Mouse (Mus musculus): Measurements from ENCODE around the gene Mov10l1.

- TF ChIP-seq CTCF (IDR thresholded peaks at IDR 0.05; ENCODE audit: extremely low read depth, insufficient read depth, low read length): no peak
- no peak for TF ChIP-seq POLR2A (IDR thresholded peaks at IDR 0.05; ENCODE audit: extremely low read depth, insufficient read depth, low read length)
Measured at GRCm38 (mm10) chr15:89063001-89063400, 80.3 kb downstream of the Mov10l1 start.
